Mouse (Mus musculus) lung, postnatal 36 days (tissue): Measurements from ENCODE around the gene Nid1.

ENCODE experiments used
- DNase-seq: peaks from one replicate; pipeline ENCODE4 v3.0.0; 2022; ENCODE audit warnings: mixed read lengths

Nid1 gene

GRCm38 (mm10) chr13:13548431-13549190, 111.3 kb downstream of the Nid1 start:
- DNase-seq = peak; percentile 37

- peak; percentile 54 for DNase-seq
Measured at GRCm38 (mm10) chr13:13549687-13550660, 112.6 kb downstream of the Nid1 start.

GRCm38 (mm10) chr13:13552020-13552419, 114.7 kb downstream of the Nid1 start:
- DNase-seq = no peak

- DNase-seq = no peak
Measured at GRCm38 (mm10) chr13:13553660-13554059, 116.3 kb downstream of the Nid1 start.

- DNase-seq = no peak
Measured at GRCm38 (mm10) chr13:13555196-13555595, 117.8 kb downstream of the Nid1 start.

GRCm38 (mm10) chr13:13557001-13557743, 119.8 kb downstream of the Nid1 start:
- no peak for DNase-seq

- no peak for DNase-seq
Measured at GRCm38 (mm10) chr13:13558251-13558650, 120.9 kb downstream of the Nid1 start.

GRCm38 (mm10) chr13:13558900-13559299, 121.5 kb downstream of the Nid1 start:
- peak; percentile 46 for DNase-seq
